Mouse (Mus musculus) intestine, postnatal 0 days (tissue): ENCODE data around the gene Hipk3. TPM values are rescaled to one million over a fixed set of nuclear protein-coding genes. Genes with fewer than 3 reads are reported as not detected.

Source experiments
- ATAC-seq: fragments of 200-750 bp; cut with Nextera tagmentation; 2 replicates; pipeline ENCODE4 v1.8.0; 2017; ENCODE audit warnings: mild to moderate bottlenecking, moderate TSS enrichment, moderate library complexity
- H3K27ac ChIP-seq: fragments of 300-500 bp; sonication (generic); 2 replicates; pipeline ENCODE4 v1.5.1; 2014; ENCODE audit warnings: mild to moderate bottlenecking, low read depth, low read length, moderate library complexity
- H3K27me3 ChIP-seq: fragments of 300-500 bp; sonication (generic); replicated peaks from 2 replicates; pipeline ENCODE4 v1.6.1; 2014; ENCODE audit warnings: low read length, mixed read lengths; ENCODE audit not compliant: control insufficient read depth, insufficient read depth
- H3K36me3 ChIP-seq: fragments of 300-500 bp; sonication (generic); 2 replicates; pipeline ENCODE4 v1.6.1; 2014; ENCODE audit warnings: mild to moderate bottlenecking, moderate library complexity; ENCODE audit not compliant: control insufficient read depth, insufficient read depth
- H3K4me1 ChIP-seq: fragments of 300-500 bp; sonication (generic); replicated peaks from 2 replicates; pipeline ENCODE4 v1.6.1; 2014; ENCODE audit warnings: antibody characterized with exemption, low read length, mixed read lengths; ENCODE audit not compliant: control insufficient read depth, insufficient read depth
- H3K4me2 ChIP-seq: fragments of 300-500 bp; sonication (generic); replicated peaks from 2 replicates; pipeline ENCODE4 v1.6.1; 2014; ENCODE audit warnings: low read depth, mild to moderate bottlenecking, moderate library complexity
- H3K4me3 ChIP-seq: fragments of 300-500 bp; sonication (generic); 2 replicates; pipeline ENCODE4 v1.5.1; 2014; ENCODE audit warnings: low read depth, low read length
- H3K9ac ChIP-seq: fragments of 300-500 bp; sonication (generic); 2 replicates; pipeline ENCODE4 v1.6.1; 2014; ENCODE audit warnings: mild to moderate bottlenecking, low read depth, low read length
- H3K9me3 ChIP-seq: fragments of 300-500 bp; sonication (generic); 2 replicates; pipeline ENCODE4 v1.6.1; 2016; ENCODE audit warnings: mixed run types; ENCODE audit not compliant: control insufficient read depth
- CTCF ChIP-seq: sonication (generic); IDR thresholded peaks from 2 replicates; pipeline ENCODE4 v1.5.1; 2016; ENCODE audit warnings: low read depth, mild to moderate bottlenecking, control low read depth, antibody characterized with exemption, moderate library complexity
- WGBS: fragments of 180-500 bp; shearing (Covaris S2); extraction: QIAGEN DNeasy Blood & Tissue Kit; methylation state at CpG from one replicate; pipeline ENCODE4 v1.1.7; 2014; 5-methylcytosine and 5-hydroxymethylcytosine counted together
- polyA plus RNA-seq: library from polyadenylated mRNA; unstranded; fragments of >200 nt; fragmentation: Nextera tagmentation; extraction: Ambion mirVana; gene quantifications from 2 replicates; pipeline ENCODE4 v1.2.1, GENCODE M21; 2015

The Hipk3 gene
- polyA plus RNA-seq, 1 experiment from 2014 or later = 10.1 TPM

- whole genome bisulfite sequencing = 89% methylated on average over 6 of the region's 6 CpGs
- no peak overlapping the region for H3K4me3 ChIP-seq
- no peak for TF ChIP-seq CTCF
- no peaks in the 10 kb centered on the region for H3K4me1 ChIP-seq
- H3K27ac ChIP-seq = no peak overlapping the region
- H3K27me3 ChIP-seq = peaks cover 14% of the 10 kb centered on the region
- no peaks in the 10 kb centered on the region for H3K36me3 ChIP-seq
- ATAC-seq = no peak
- H3K4me2 ChIP-seq = no peak overlapping the region
- H3K9ac ChIP-seq = no peak overlapping the region
- H3K9me3 ChIP-seq = peaks cover 2% of the 10 kb centered on the region; the same call in 1 of the 2 replicates
Observed at GRCm38 (mm10) chr2:104404036-104404435, 90.2 kb downstream of the Hipk3 start.

- WGBS = 77% methylated on average over 6 of the region's 6 CpGs
- Histone ChIP-seq H3K4me2 (no peak overlapping the region), H3K36me3 (no peaks in the 10 kb centered on the region), H3K27ac (no peak overlapping the region), H3K27me3 (no peaks in the 10 kb centered on the region), H3K4me3 (no peak overlapping the region), H3K4me1 (no peaks in the 10 kb centered on the region), H3K9me3 (peaks cover 2% of the 10 kb centered on the region; the same call in 1 of the 2 replicates), H3K9ac (no peak overlapping the region)
- TF ChIP-seq CTCF = no peak
- no peak for ATAC-seq
Observed at GRCm38 (mm10) chr2:104398651-104399290, 95.5 kb downstream of the Hipk3 start.

- H3K4me3 ChIP-seq = no peak overlapping the region
- H3K36me3 ChIP-seq = no peaks in the 10 kb centered on the region
- no peak for TF ChIP-seq CTCF
- H3K4me1 ChIP-seq = no peaks in the 10 kb centered on the region
- H3K27me3 ChIP-seq = no peaks in the 10 kb centered on the region
- H3K9ac ChIP-seq = no peak overlapping the region
- no peaks in the 10 kb centered on the region for H3K9me3 ChIP-seq
- ATAC-seq = no peak
- WGBS = 70% methylated on average over 9 of the region's 9 CpGs
- no peak overlapping the region for H3K4me2 ChIP-seq
- no peak overlapping the region for H3K27ac ChIP-seq
Observed at GRCm38 (mm10) chr2:104395961-104396360, 98.3 kb downstream of the Hipk3 start.

- no peaks in the 10 kb centered on the region for H3K36me3 ChIP-seq
- 57% methylated on average over 2 of the region's 2 CpGs for WGBS
- no peaks in the 10 kb centered on the region for H3K9me3 ChIP-seq
- H3K27ac ChIP-seq = no peak overlapping the region
- no peaks in the 10 kb centered on the region for H3K27me3 ChIP-seq
- TF ChIP-seq CTCF = no peak
- H3K9ac ChIP-seq = no peak overlapping the region
- H3K4me1 ChIP-seq = no peaks in the 10 kb centered on the region
- ATAC-seq = no peak
- no peak overlapping the region for H3K4me3 ChIP-seq
- no peak overlapping the region for H3K4me2 ChIP-seq
Observed at GRCm38 (mm10) chr2:104394769-104395168, 99.5 kb downstream of the Hipk3 start.

- ATAC-seq = no peak
- H3K4me2 ChIP-seq = no peak overlapping the region
- TF ChIP-seq CTCF = no peak
- H3K9me3 ChIP-seq = no peaks in the 10 kb centered on the region
- H3K27ac ChIP-seq = no peak overlapping the region
- H3K9ac ChIP-seq = no peak overlapping the region
- H3K4me1 ChIP-seq = no peaks in the 10 kb centered on the region
- WGBS = 66% methylated on average over 4 of the region's 4 CpGs
- no peaks in the 10 kb centered on the region for H3K36me3 ChIP-seq
- no peaks in the 10 kb centered on the region for H3K27me3 ChIP-seq
- H3K4me3 ChIP-seq = no peak overlapping the region
Observed at GRCm38 (mm10) chr2:104392700-104393312, 101.4 kb downstream of the Hipk3 start.

GRCm38 (mm10) chr2:104389231-104389630 is 105.0 kb downstream of the Hipk3 start:
- H3K27ac ChIP-seq = no peak overlapping the region
- no peaks in the 10 kb centered on the region for H3K9me3 ChIP-seq
- 88% methylated on average over 11 of the region's 11 CpGs for WGBS
- no peak for TF ChIP-seq CTCF
- no peak overlapping the region for H3K4me3 ChIP-seq
- ATAC-seq = no peak
- no peaks in the 10 kb centered on the region for H3K4me1 ChIP-seq
- no peak overlapping the region for H3K9ac ChIP-seq
- H3K36me3 ChIP-seq = no peaks in the 10 kb centered on the region
- no peaks in the 10 kb centered on the region for H3K27me3 ChIP-seq
- H3K4me2 ChIP-seq = no peak overlapping the region
